Mouse (Mus musculus): ENCODE data around the gene Neil1. TPM values are rescaled to one million over a fixed set of nuclear protein-coding genes. Genes with fewer than 3 reads are reported as not detected.

The Neil1 gene
- polyA plus RNA-seq, 1 experiment from 2014 or later: 5.7 TPM

DNA sequence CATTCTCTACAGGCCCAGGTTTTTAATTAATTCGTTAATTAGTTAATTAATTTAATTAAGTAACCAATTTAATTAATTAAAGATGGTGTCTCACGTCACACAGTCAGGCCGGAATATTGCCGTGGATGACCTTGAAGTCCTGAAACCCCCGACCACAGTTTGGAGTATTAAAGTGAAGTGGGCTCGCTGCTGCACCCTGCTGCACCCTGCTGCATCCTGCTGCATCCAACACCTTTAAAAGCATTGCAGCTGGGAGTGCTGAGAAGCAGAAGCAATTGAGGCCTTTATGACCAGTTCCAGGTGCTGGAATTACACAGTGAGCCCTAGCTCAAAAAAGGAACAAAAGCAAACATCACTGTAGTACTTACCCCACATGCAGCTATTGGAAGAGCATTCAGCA is 4.2 kb upstream of the Neil1 start:
- no peak for ATAC-seq (replicated peaks; ENCODE audit: insufficient number of reproducible peaks, insufficient read depth, low FRiP score, low read depth)
- Histone ChIP-seq H3K9me3 (replicated peaks) (no peaks in the 10 kb centered on the region), H3K36me3 (peaks cover 13% of the 10 kb centered on the region), H3K4me2 (no peak overlapping the region), H3K27me3 (no peaks in the 10 kb centered on the region), H3K4me3 (no peak overlapping the region), H3K4me1 (replicated peaks) (peaks cover 11% of the 10 kb centered on the region), H3K27ac (no peak overlapping the region), H3K9ac (no peak overlapping the region)
- WGBS: 49% methylated on average over 6 of the region's 6 CpGs

DNA sequence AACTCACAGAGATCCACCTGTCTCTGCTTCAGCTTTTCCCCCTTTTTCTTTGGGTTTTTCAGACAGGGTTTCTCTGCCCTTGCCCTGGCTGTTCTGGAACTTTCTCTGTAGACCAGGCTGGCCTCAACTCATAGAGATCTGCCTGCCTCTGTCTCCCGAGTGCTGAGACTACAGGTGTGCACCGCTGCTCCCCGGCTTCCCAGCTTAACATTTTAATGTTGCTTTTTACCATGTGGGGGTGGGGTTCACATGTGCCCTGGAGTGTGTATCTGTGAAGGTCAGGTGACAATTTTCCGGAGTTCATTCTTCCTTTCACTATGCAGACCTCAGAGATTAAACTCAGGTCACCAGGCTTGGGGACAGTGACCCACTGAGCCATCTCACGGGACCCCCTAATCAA is 2.1 kb upstream of the Neil1 start:
- Histone ChIP-seq H3K36me3 (peaks cover 7% of the 10 kb centered on the region), H3K4me1 (replicated peaks) (peaks cover 13% of the 10 kb centered on the region), H3K4me2 (no peak overlapping the region), H3K9me3 (replicated peaks) (no peaks in the 10 kb centered on the region), H3K27ac (no peak overlapping the region), H3K4me3 (no peak overlapping the region), H3K27me3 (no peaks in the 10 kb centered on the region), H3K9ac (no peak overlapping the region)
- 75% methylated on average over 5 of the region's 5 CpGs for WGBS
- ATAC-seq (replicated peaks; ENCODE audit: insufficient number of reproducible peaks, insufficient read depth, low FRiP score, low read depth): no peak

DNA sequence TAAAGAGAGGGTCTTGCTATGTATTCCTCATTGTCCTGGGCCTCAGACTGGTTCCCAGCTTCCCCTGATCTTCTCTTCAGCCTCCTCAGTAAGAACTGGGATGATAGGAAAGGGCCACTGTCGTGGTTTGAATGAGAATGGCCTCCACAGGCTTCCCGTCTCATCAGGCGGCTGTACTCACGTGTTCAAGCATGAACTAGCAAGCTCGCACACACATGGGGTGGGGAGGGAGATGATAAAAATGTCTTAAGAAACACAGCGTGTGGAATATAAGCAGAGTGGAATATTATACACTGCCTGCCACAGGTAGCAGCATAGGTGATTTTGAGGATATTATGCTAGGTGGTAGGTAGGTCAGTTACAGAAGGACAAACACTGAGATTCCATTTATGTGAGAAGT is 916 bp upstream of the Neil1 start:
- H3K4me1 ChIP-seq (replicated peaks): peaks cover 13% of the 10 kb centered on the region
- H3K9me3 ChIP-seq (replicated peaks): no peaks in the 10 kb centered on the region
- no peak overlapping the region; the same call in 1 of the 2 replicates for H3K9ac ChIP-seq
- peak overlapping the region; percentile 87 for H3K4me2 ChIP-seq
- peak overlapping the region; percentile 87; the same call in 1 of the 2 replicates for H3K27ac ChIP-seq
- H3K27me3 ChIP-seq: no peaks in the 10 kb centered on the region
- WGBS: 75% methylated on average over 6 of the region's 6 CpGs
- no peak for ATAC-seq (replicated peaks; ENCODE audit: insufficient number of reproducible peaks, insufficient read depth, low FRiP score, low read depth)
- no peaks in the 10 kb centered on the region for H3K36me3 ChIP-seq
- H3K4me3 ChIP-seq: peak overlapping the region; percentile 63; the same call in 1 of the 2 replicates

DNA sequence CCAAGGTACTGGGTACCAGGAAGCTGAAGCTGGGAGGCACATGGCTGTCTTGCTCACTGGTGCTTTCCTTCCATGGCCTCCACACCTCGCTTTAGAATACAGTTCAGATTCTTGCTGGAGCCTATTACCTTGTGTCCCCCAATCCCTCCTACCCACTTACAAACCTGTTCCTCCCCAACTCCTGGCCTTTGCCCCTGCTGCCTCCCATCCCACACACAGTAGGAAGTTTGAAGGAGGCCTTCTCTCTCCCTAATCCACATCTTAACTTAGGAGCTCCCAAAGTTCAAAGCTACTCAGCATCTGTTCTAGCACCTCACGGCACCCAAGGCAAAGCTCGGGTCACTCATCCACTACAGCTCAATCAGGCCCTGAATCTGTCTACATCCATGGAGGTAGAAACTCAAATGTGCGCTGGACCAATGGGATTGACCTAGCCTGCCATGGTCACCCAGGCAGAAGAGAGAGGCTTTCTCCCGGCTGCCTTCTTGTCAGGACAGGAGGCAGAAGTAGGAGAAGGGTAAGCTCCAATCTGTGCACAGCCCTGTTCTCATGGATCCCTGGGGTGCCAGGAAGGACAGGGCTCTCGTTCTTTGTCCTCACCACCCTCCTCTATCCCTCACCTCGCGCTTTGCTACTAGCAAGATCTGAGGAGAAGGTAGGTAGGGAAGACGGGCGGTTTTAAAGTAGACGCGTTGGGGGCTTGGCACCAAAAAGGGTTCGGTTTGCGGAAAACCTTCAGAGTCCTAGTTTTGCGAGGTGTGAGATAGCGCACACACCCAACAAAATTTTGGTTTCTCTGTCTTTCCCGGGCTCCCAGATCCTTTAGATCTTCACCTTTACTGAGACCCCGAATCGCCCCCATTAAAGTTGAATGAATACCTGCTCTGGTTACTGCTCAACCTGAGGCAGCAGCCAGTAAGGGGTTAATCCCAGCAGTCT is 631 bp downstream of the Neil1 start:
- peaks cover 13% of the 10 kb centered on the region for H3K4me1 ChIP-seq (replicated peaks)
- no peak for ATAC-seq (replicated peaks; ENCODE audit: insufficient number of reproducible peaks, insufficient read depth, low FRiP score, low read depth)

GRCm38 (mm10) chr9:57146451-57147066 is 1.5 kb downstream of the Neil1 start:
- ATAC-seq (replicated peaks; ENCODE audit: insufficient number of reproducible peaks, insufficient read depth, low FRiP score, low read depth): no peak
- no peaks in the 10 kb centered on the region for H3K27me3 ChIP-seq
- 86% methylated on average over 17 of the region's 17 CpGs for WGBS
- H3K9ac ChIP-seq: no peak overlapping the region
- peaks cover 7% of the 10 kb centered on the region for H3K36me3 ChIP-seq
- no peaks in the 10 kb centered on the region for H3K9me3 ChIP-seq (replicated peaks)
- H3K4me3 ChIP-seq: no peak overlapping the region
- peaks cover 17% of the 10 kb centered on the region for H3K4me1 ChIP-seq (replicated peaks)
- no peak overlapping the region for H3K27ac ChIP-seq
- H3K4me2 ChIP-seq: peak overlapping the region; percentile 87; the same call in 1 of the 2 replicates

More for the DNA sequence above, 631 bp downstream of the Neil1 start:
- H3K4me2 ChIP-seq: peak overlapping the region; percentile 87
- H3K9ac ChIP-seq: peak overlapping the region; percentile 74
- no peaks in the 10 kb centered on the region for H3K27me3 ChIP-seq
- peak overlapping the region; percentile 63 for H3K4me3 ChIP-seq
- peak overlapping the region; percentile 87 for H3K27ac ChIP-seq
- no peaks in the 10 kb centered on the region for H3K9me3 ChIP-seq (replicated peaks)
- H3K36me3 ChIP-seq: no peaks in the 10 kb centered on the region; the same call in 1 of the 2 replicates
- 7% methylated on average over 19 of the region's 19 CpGs for WGBS

DNA sequence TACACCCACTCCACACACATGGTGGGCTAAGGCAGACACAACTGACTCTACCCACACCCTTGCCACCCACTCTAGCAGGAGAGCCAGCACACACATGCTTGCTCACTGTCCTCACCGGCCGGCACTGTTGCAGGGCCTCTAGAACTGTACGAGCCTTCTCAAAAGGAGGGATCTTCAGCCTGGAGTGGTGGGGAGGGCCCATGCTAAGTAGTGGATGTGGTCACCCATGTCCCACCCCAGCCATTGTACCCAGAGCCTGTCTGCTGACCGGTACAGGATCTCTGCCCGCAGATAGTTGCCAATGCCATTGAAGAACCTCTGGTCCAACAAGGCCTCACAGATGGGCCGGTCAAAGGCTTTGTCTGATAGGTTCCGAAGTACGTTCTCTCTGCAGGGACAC is 3.3 kb downstream of the Neil1 start:
- H3K4me2 ChIP-seq: no peak overlapping the region
- no peak for ATAC-seq (replicated peaks; ENCODE audit: insufficient number of reproducible peaks, insufficient read depth, low FRiP score, low read depth)
- peaks cover 17% of the 10 kb centered on the region for H3K4me1 ChIP-seq (replicated peaks)
- H3K9me3 ChIP-seq (replicated peaks): no peaks in the 10 kb centered on the region
- no peak overlapping the region for H3K27ac ChIP-seq
- H3K4me3 ChIP-seq: no peak overlapping the region
- WGBS: 88% methylated on average over 8 of the region's 8 CpGs
- H3K36me3 ChIP-seq: peaks cover 24% of the 10 kb centered on the region
- no peaks in the 10 kb centered on the region for H3K27me3 ChIP-seq
- no peak overlapping the region for H3K9ac ChIP-seq

GRCm38 (mm10) chr9:57143212-57143611 is 4.9 kb downstream of the Neil1 start:
- no peak for ATAC-seq (replicated peaks; ENCODE audit: insufficient number of reproducible peaks, insufficient read depth, low FRiP score, low read depth)
- Histone ChIP-seq H3K27ac (no peak overlapping the region), H3K4me1 (replicated peaks) (peaks cover 13% of the 10 kb centered on the region), H3K36me3 (peaks cover 38% of the 10 kb centered on the region), H3K9me3 (replicated peaks) (no peaks in the 10 kb centered on the region), H3K27me3 (no peaks in the 10 kb centered on the region), H3K4me2 (no peak overlapping the region), H3K4me3 (no peak overlapping the region), H3K9ac (no peak overlapping the region)
- 78% methylated on average over 11 of the region's 11 CpGs for WGBS

DNA sequence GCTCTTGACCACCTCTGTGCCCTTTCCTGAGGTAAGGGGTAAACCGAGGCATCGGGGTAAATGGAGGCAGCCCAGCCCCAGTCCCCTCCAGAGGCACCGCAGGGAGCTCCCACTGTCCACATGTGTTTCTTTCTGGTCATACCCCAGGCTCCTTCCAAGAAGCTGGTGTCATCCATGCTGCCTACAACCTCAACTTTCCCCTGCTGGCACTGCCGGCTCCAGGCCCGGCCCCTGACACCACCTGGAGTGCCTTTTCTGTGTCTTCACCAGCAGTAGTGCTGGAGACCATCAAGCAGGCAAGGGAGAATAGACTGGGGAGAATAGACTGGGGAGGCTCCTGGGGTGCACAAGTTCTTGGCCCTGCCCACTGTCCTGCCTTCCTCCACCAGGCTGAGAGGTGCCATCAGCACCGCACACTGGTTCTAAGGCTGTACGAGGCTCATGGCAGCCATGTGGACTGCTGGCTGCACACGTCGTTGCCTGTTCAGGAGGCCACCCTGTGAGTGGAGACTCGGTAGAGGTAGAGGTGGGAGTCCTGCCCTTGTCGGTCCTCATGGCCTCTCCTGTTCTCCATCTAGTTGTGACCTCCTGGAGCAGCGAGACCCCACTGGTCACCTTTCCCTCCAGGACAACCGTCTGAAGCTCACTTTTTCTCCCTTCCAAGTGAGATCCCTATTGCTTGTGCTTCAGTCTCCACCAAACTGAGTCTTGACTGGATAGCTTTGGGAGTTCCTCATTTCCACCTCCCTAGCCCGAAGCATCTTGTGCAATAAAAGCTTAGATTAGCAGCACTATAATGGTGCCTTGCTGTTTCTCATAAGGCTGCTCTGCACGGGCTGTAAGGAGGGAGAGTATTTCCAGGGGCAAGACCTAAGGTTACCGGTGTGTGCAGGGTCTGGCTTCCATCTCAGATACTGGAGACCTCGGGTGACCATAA is 6.4 kb downstream of the Neil1 start:
- no peak overlapping the region for H3K4me3 ChIP-seq
- no peaks in the 10 kb centered on the region for H3K27me3 ChIP-seq
- peaks cover 5% of the 10 kb centered on the region for H3K4me1 ChIP-seq (replicated peaks)
- H3K9ac ChIP-seq: no peak overlapping the region
- WGBS: 80% methylated on average over 17 of the region's 17 CpGs
- H3K27ac ChIP-seq: peak overlapping the region; percentile 45; the same call in 1 of the 2 replicates
- H3K9me3 ChIP-seq (replicated peaks): no peaks in the 10 kb centered on the region
- no peak overlapping the region for H3K4me2 ChIP-seq
- H3K36me3 ChIP-seq: peaks cover 53% of the 10 kb centered on the region
- ATAC-seq (replicated peaks; ENCODE audit: insufficient number of reproducible peaks, insufficient read depth, low FRiP score, low read depth): no peak

- Histone ChIP-seq H3K36me3 (peaks cover 60% of the 10 kb centered on the region), H3K27me3 (no peaks in the 10 kb centered on the region), H3K4me1 (replicated peaks) (peaks cover 5% of the 10 kb centered on the region), H3K4me3 (no peak overlapping the region), H3K9ac (no peak overlapping the region), H3K27ac (no peak overlapping the region), H3K4me2 (no peak overlapping the region), H3K9me3 (replicated peaks) (no peaks in the 10 kb centered on the region)
- 85% methylated on average over 5 of the region's 5 CpGs for WGBS
- no peak for ATAC-seq (replicated peaks; ENCODE audit: insufficient number of reproducible peaks, insufficient read depth, low FRiP score, low read depth)
Measured at GRCm38 (mm10) chr9:57139571-57139970, 8.5 kb downstream of the Neil1 start.

DNA sequence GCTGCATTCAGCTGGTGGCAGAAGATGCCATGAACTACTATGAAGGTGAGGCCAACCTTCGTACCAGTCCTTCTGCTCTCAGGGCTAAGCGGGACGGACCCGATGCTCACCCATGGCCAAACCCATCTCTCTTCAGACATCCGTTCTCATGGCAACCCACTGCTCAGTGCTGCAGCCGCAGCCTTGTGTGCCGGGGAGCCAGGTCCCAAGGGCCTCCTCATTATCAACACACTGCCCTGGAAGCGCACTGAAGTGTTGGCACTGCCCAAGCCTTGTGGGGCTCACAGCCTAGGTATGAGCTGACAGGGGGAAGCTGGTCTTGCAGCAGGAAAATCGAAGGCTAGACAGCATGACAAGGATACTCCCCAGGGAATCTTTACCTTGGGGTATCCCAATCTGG is 9.0 kb downstream of the Neil1 start:
- Histone ChIP-seq H3K4me1 (replicated peaks) (peaks cover 5% of the 10 kb centered on the region), H3K27ac (no peak overlapping the region), H3K9me3 (replicated peaks) (no peaks in the 10 kb centered on the region), H3K4me2 (no peak overlapping the region), H3K27me3 (no peaks in the 10 kb centered on the region), H3K4me3 (no peak overlapping the region), H3K36me3 (peaks cover 60% of the 10 kb centered on the region), H3K9ac (no peak overlapping the region)
- ATAC-seq (replicated peaks; ENCODE audit: insufficient number of reproducible peaks, insufficient read depth, low FRiP score, low read depth): no peak
- WGBS: 88% methylated on average over 9 of the region's 9 CpGs

GRCm38 (mm10) chr9:57138507-57138906 is 9.6 kb downstream of the Neil1 start:
- Histone ChIP-seq H3K9me3 (replicated peaks) (no peaks in the 10 kb centered on the region), H3K4me3 (no peak overlapping the region), H3K9ac (no peak overlapping the region), H3K4me2 (no peak overlapping the region), H3K27me3 (no peaks in the 10 kb centered on the region), H3K4me1 (replicated peaks) (peaks cover 5% of the 10 kb centered on the region), H3K27ac (no peak overlapping the region), H3K36me3 (peaks cover 60% of the 10 kb centered on the region)
- WGBS: 90% methylated on average over 6 of the region's 6 CpGs
- ATAC-seq (replicated peaks; ENCODE audit: insufficient number of reproducible peaks, insufficient read depth, low FRiP score, low read depth): no peak

All from heart, embryonic 15.5 days (tissue).